In genomic region chr17:85617566-85618358, GRCm38 (mm10) we compare ENCODE assay signal across 10 mouse cellular contexts. TPM values are rescaled to one million over a fixed set of nuclear protein-coding genes. Genes with fewer than 3 reads are reported as not detected.
A peak's percentile ranks its signal among the peaks of the same experiment; 100 is the strongest.
DNase-seq lines count a peak whose midpoint lies in the region; ATAC-seq and TF ChIP-seq lines count a peak whose summit lies in the region.
"Had no signal": no experiment of that assay in that cellular context is flagged by ENCODE, and none has a peak within 500 bp of the region (broad histone marks: within the 10 kb centered on the region; RNA-seq: fewer than 3 reads in every experiment).

No protein-coding gene starts in this region.

- peak overlapping the region; percentile 12; the same call in 1 of the 2 replicates for H3K9ac ChIP-seq in ES-Bruce4 (ENCODE audit: low read depth, poor library complexity, severe bottlenecking)
- peak overlapping the region; percentile 71 for H3K9ac ChIP-seq in forebrain, embryonic 13.5 days
- H3K9ac ChIP-seq: liver, embryonic 13.5 days had no signal

- H3K4me1 ChIP-seq in ES-Bruce4 (ENCODE audit: control insufficient read depth, insufficient read depth, low read length) = peaks cover 2% of the 10 kb centered on the region
- peaks cover 74% of the 10 kb centered on the region for H3K4me1 ChIP-seq in forebrain, embryonic 13.5 days
- peaks cover 89% of the 10 kb centered on the region for H3K4me1 ChIP-seq in midbrain, embryonic 10.5 days

- under 1% methylated on average over 35 of the region's 36 CpGs for whole genome bisulfite sequencing in forebrain, embryonic 13.5 days
- under 1% methylated on average over 36 of the region's 36 CpGs for WGBS in midbrain, embryonic 10.5 days

- no peak overlapping the region for H3K27ac ChIP-seq in ES-Bruce4 (ENCODE audit: insufficient read depth, low read length)
- H3K27ac ChIP-seq in forebrain, embryonic 13.5 days = peak overlapping the region; percentile 92
- H3K27ac ChIP-seq in midbrain, embryonic 10.5 days (replicated peaks) = peak overlapping the region; percentile 75
- H3K27ac ChIP-seq: liver, embryonic 13.5 days had no signal

- peak overlapping the region; percentile 52 for H3K4me3 ChIP-seq in ES-Bruce4 (ENCODE audit: low read depth, low read length)
- H3K4me3 ChIP-seq in forebrain, embryonic 13.5 days = peak overlapping the region; percentile 42
- H3K4me3 ChIP-seq in midbrain, embryonic 10.5 days = peak overlapping the region; percentile 51
- H3K4me3 ChIP-seq: liver, embryonic 13.5 days had no signal

- ATAC-seq in forebrain, embryonic 13.5 days = peak; percentile 7; the same call in 1 of the 2 replicates

- peaks cover 62% of the 10 kb centered on the region for H3K27me3 ChIP-seq in ES-Bruce4 (ENCODE audit: control insufficient read depth, insufficient read depth, low read length, poor library complexity, severe bottlenecking)
- peaks cover 99% of the 10 kb centered on the region for H3K27me3 ChIP-seq in forebrain, embryonic 13.5 days
- peaks cover 100% of the 10 kb centered on the region for H3K27me3 ChIP-seq in midbrain, embryonic 10.5 days (ENCODE audit: low read depth, poor library complexity, severe bottlenecking)

- peak overlapping the region; percentile 71 for H3K4me2 ChIP-seq in forebrain, embryonic 13.5 days
- H3K4me2 ChIP-seq: liver, embryonic 13.5 days had no signal

- DNase-seq in heart, adult 11 months = peak; percentile 77
- no peak for DNase-seq in heart, adult 18-20 months
- peak; percentile 79 for DNase-seq in midbrain, embryonic 10.5 days (ENCODE audit: low spot score)
- DNase-seq in natural killer cell, adult 2 months (ENCODE audit: low spot score in 2 of 2) = no peak
- no peak for DNase-seq in gastrocnemius, postnatal 14 days
- DNase-seq in spleen, postnatal 14 days (ENCODE audit: low spot score in 2 of 2) = no peak
- DNase-seq: liver, embryonic 13.5 days had no signal

- H3K9me3 ChIP-seq in ES-Bruce4 (replicated peaks; ENCODE audit: control insufficient read depth, insufficient read depth, low read length, poor library complexity, severe bottlenecking) = no peaks in the 10 kb centered on the region
- no peaks in the 10 kb centered on the region for H3K9me3 ChIP-seq in forebrain, embryonic 13.5 days (replicated peaks)
- no peaks in the 10 kb centered on the region for H3K9me3 ChIP-seq in midbrain, embryonic 10.5 days (replicated peaks)
- H3K9me3 ChIP-seq: liver, embryonic 13.5 days had no signal

- no peak for TF ChIP-seq CTCF in ES-Bruce4 (IDR thresholded peaks at IDR 0.05; ENCODE audit: low read depth, low read length)

- intact Hi-C loops in gastrocnemius, postnatal 14 days (cut with DNase I; ENCODE audit: low total_unique reads) = no loop called here

- H3K36me3 ChIP-seq in ES-Bruce4 (ENCODE audit: control insufficient read depth, insufficient read depth, low read length, poor library complexity, severe bottlenecking) = no peaks in the 10 kb centered on the region
- no peaks in the 10 kb centered on the region for H3K36me3 ChIP-seq in forebrain, embryonic 13.5 days (ENCODE audit: poor library complexity, severe bottlenecking)
- no peaks in the 10 kb centered on the region for H3K36me3 ChIP-seq in midbrain, embryonic 10.5 days
- H3K36me3 ChIP-seq: liver, embryonic 13.5 days had no signal

- 0 out of 2 replicates have a peak, but pooled peaks have one; percentile 8 for TF ChIP-seq EP300 in ES-Bruce4 (IDR thresholded peaks at IDR 0.05; ENCODE audit: insufficient read depth, low read depth, low read length)

- no peak for TF ChIP-seq POLR2A in ES-Bruce4 (IDR thresholded peaks at IDR 0.05; ENCODE audit: insufficient read depth, low read length)

RNA-seq across cellular contexts. Expression of gene Six3, which starts 4.4 kb away (rescaled TPM):
- not detected for total RNA-seq in heart, adult 18-20 months (2021)
- 0.26 TPM in 1 of 2 replicates, not detected in the other for polyA plus RNA-seq in ES-Bruce4 (2011; ENCODE audit: insufficient read depth, insufficient read length, low read depth, missing spikeins)
- polyA plus RNA-seq in forebrain, embryonic 13.5 days (2015; fragmentation: Nextera tagmentation; extraction: Ambion mirVana) = 18.2 and 22.4 TPM in 2 replicates
- polyA plus RNA-seq in midbrain, embryonic 10.5 days (2016; fragmentation: Nextera tagmentation; extraction: Ambion mirVana) = 4.0 and 7.9 TPM in 2 replicates
- total RNA-seq in gastrocnemius, postnatal 14 days (2021) = not detected
- total RNA-seq: gastrocnemius, adult 8-10 months had no signal
- polyA plus RNA-seq: liver, embryonic 13.5 days had no signal

Comparison
In these comparisons a context has a peak if more than half of its experiments do, and no peak if none do; other contexts are left out.
1. DNase-seq: peak in heart, adult 11 months (single experiment) and midbrain, embryonic 10.5 days (single experiment); none in heart, adult 18-20 months (0 of 2), natural killer cell, adult 2 months (0 of 2), gastrocnemius, postnatal 14 days (single experiment) and spleen, postnatal 14 days (0 of 2).
2. Peak in every context shown above with its lines, with median percentiles within 50 percentile points of each other: H3K4me3 ChIP-seq.